Mouse (Mus musculus) midbrain, embryonic 13.5 days (tissue): ENCODE results near the gene Trio. TPM values are rescaled to one million over a fixed set of nuclear protein-coding genes. Genes with fewer than 3 reads are reported as not detected.
A peak's percentile ranks its signal among the peaks of the same experiment; 100 is the strongest.

Experiments used
- ATAC-seq: fragments of 200-750 bp; cut with Nextera tagmentation; 2 replicates; pipeline ENCODE4 v1.8.0; 2017; ENCODE audit warnings: mild to moderate bottlenecking, moderate TSS enrichment, moderate library complexity
- H3K27ac ChIP-seq: fragments of 300-500 bp; sonication (generic); 2 replicates; pipeline ENCODE4 v1.5.1; 2015; ENCODE audit warnings: inconsistent platforms, mild to moderate bottlenecking, moderate library complexity
- H3K27me3 ChIP-seq: fragments of 300-500 bp; sonication (generic); 2 replicates; pipeline ENCODE4 v1.6.1; 2015; ENCODE audit warnings: mild to moderate bottlenecking, inconsistent platforms
- H3K36me3 ChIP-seq: fragments of 300-500 bp; sonication (generic); 2 replicates; pipeline ENCODE4 v1.6.1; 2015; ENCODE audit warnings: mild to moderate bottlenecking, inconsistent platforms
- H3K4me1 ChIP-seq: fragments of 300-500 bp; sonication (generic); replicated peaks from 2 replicates; pipeline ENCODE4 v1.6.1; 2015; ENCODE audit warnings: inconsistent platforms
- H3K4me2 ChIP-seq: fragments of 300-500 bp; sonication (generic); replicated peaks from 2 replicates; pipeline ENCODE4 v1.6.1; 2015; ENCODE audit warnings: moderate library complexity, mild to moderate bottlenecking, inconsistent platforms
- H3K4me3 ChIP-seq: fragments of 300-500 bp; sonication (generic); replicated peaks from 2 replicates; pipeline ENCODE4 v1.5.1; 2015; ENCODE audit warnings: mild to moderate bottlenecking, inconsistent platforms
- H3K9ac ChIP-seq: fragments of 300-500 bp; sonication (generic); replicated peaks from 2 replicates; pipeline ENCODE4 v1.6.1; 2015; ENCODE audit warnings: mild to moderate bottlenecking, inconsistent platforms
- H3K9me3 ChIP-seq: fragments of 300-500 bp; sonication (generic); 2 replicates; pipeline ENCODE4 v1.6.1; 2016; ENCODE audit warnings: mild to moderate bottlenecking, inconsistent platforms
- WGBS: fragments of 180-500 bp; shearing (Covaris S2); methylation state at CpG from one replicate; pipeline ENCODE4 v1.1.7; 2015; 5-methylcytosine and 5-hydroxymethylcytosine counted together
- polyA plus RNA-seq: library from polyadenylated mRNA; unstranded; fragments of >200 nt; fragmentation: Nextera tagmentation; extraction: Ambion mirVana; gene quantifications from 2 replicates; pipeline ENCODE4 v1.2.1, GENCODE M21; 2015

The Trio gene
- polyA plus RNA-seq, 1 experiment from 2014 or later = 37.9 TPM

- Histone ChIP-seq H3K4me2 (no peak overlapping the region), H3K4me1 (peaks cover 7% of the 10 kb centered on the region; the same call in 1 of the 2 replicates), H3K36me3 (peaks cover 58% of the 10 kb centered on the region), H3K27me3 (no peaks in the 10 kb centered on the region), H3K9me3 (no peaks in the 10 kb centered on the region), H3K4me3 (no peak overlapping the region), H3K27ac (no peak overlapping the region), H3K9ac (no peak overlapping the region)
- no peak for ATAC-seq
- 96% methylated on average over 4 of the region's 4 CpGs for WGBS
Measured at GRCm38 (mm10) chr15:27869001-27869400, 156.6 kb downstream of the Trio start.

GRCm38 (mm10) chr15:27867831-27868230, 157.8 kb downstream of the Trio start:
- peaks cover 49% of the 10 kb centered on the region for H3K36me3 ChIP-seq

GRCm38 (mm10) chr15:27866471-27866870, 159.2 kb downstream of the Trio start:
- no peak for ATAC-seq
- Histone ChIP-seq H3K9ac (0 out of 2 replicates have a peak overlapping the region, but pooled peaks have one; percentile 4), H3K4me1 (peaks cover 7% of the 10 kb centered on the region; the same call in 1 of the 2 replicates), H3K4me2 (no peak overlapping the region), H3K27me3 (no peaks in the 10 kb centered on the region), H3K9me3 (no peaks in the 10 kb centered on the region), H3K4me3 (no peak overlapping the region), H3K36me3 (peaks cover 39% of the 10 kb centered on the region), H3K27ac (peak overlapping the region; percentile 48; the same call in 1 of the 2 replicates)
- 77% methylated on average over 4 of the region's 4 CpGs for WGBS

More at GRCm38 (mm10) chr15:27867831-27868230, 157.8 kb downstream of the Trio start:
- no peak overlapping the region for H3K9ac ChIP-seq
- ATAC-seq = no peak
- H3K4me1 ChIP-seq = peaks cover 7% of the 10 kb centered on the region; the same call in 1 of the 2 replicates
- no peaks in the 10 kb centered on the region for H3K9me3 ChIP-seq
- 97% methylated on average over 7 of the region's 7 CpGs for WGBS
- H3K4me2 ChIP-seq = no peak overlapping the region
- H3K4me3 ChIP-seq = no peak overlapping the region
- no peaks in the 10 kb centered on the region for H3K27me3 ChIP-seq
- H3K27ac ChIP-seq = no peak overlapping the region

DNA sequence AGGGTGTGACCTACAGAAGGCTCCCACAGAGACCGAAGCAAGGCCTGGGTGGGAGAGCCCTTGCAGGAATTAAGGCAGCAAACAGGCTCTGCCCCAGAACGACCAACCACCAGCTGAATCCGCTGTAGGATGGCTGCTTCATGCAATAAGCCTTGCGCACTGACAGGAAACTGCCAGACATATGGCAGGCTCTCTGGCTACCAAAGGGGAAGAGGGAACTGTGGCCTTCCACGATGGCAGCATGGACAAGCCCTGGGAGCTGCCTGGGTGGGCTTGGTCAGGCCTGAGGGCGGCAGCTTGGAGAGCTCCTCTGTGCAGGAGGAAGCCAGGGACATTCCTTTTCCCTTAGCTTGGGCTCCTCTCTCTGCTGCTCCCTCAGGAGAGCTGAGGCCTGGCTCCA, 159.6 kb downstream of the Trio start:
- H3K9ac ChIP-seq = 0 out of 2 replicates have a peak overlapping the region, but pooled peaks have one; percentile 4
- H3K27ac ChIP-seq = peak overlapping the region; percentile 48; the same call in 1 of the 2 replicates
- no peak overlapping the region for H3K4me3 ChIP-seq
- H3K36me3 ChIP-seq = peaks cover 36% of the 10 kb centered on the region
- H3K9me3 ChIP-seq = no peaks in the 10 kb centered on the region
- peaks cover 7% of the 10 kb centered on the region; the same call in 1 of the 2 replicates for H3K4me1 ChIP-seq
- no peak for ATAC-seq
- no peak overlapping the region for H3K4me2 ChIP-seq
- WGBS = 88% methylated on average over 6 of the region's 6 CpGs
- no peaks in the 10 kb centered on the region for H3K27me3 ChIP-seq

- WGBS = 92% methylated on average over 6 of the region's 6 CpGs
- Histone ChIP-seq H3K4me1 (peaks cover 7% of the 10 kb centered on the region; the same call in 1 of the 2 replicates), H3K27ac (no peak overlapping the region), H3K9me3 (no peaks in the 10 kb centered on the region), H3K36me3 (peaks cover 33% of the 10 kb centered on the region), H3K4me3 (no peak overlapping the region), H3K27me3 (no peaks in the 10 kb centered on the region), H3K9ac (no peak overlapping the region), H3K4me2 (no peak overlapping the region)
- no peak for ATAC-seq
Measured at GRCm38 (mm10) chr15:27864397-27864796, 161.3 kb downstream of the Trio start.

DNA sequence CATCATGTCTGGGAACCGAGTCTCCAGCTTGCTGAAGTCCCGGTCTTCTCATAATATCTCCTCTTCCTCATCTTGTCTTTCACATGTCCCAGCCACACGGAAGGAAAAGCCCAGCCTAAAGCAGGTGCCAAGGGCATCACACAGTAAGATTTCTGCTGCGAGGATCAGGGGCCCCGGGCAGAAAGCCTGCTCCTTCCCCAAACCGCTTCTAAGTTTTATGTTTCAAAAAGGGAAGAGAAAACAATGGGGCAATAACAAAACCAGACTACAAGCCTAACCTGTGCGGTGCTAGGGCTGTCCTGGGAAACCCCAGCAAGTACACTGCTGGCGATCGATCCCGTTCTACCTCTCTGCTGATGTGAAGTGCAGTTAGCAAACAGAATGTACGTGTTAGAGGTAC, 162.7 kb downstream of the Trio start:
- Histone ChIP-seq H3K4me2 (no peak overlapping the region), H3K27me3 (no peaks in the 10 kb centered on the region), H3K27ac (no peak overlapping the region), H3K36me3 (peaks cover 26% of the 10 kb centered on the region; the same call in 1 of the 2 replicates), H3K9me3 (no peaks in the 10 kb centered on the region), H3K9ac (no peak overlapping the region), H3K4me1 (peaks cover 7% of the 10 kb centered on the region; the same call in 1 of the 2 replicates), H3K4me3 (no peak overlapping the region)
- no peak for ATAC-seq
- WGBS = 92% methylated on average over 11 of the region's 11 CpGs

GRCm38 (mm10) chr15:27860439-27860838, 165.2 kb downstream of the Trio start:
- Histone ChIP-seq H3K4me1 (no peaks in the 10 kb centered on the region), H3K9ac (no peak overlapping the region), H3K9me3 (no peaks in the 10 kb centered on the region), H3K27ac (no peak overlapping the region), H3K4me3 (no peak overlapping the region), H3K36me3 (peaks cover 31% of the 10 kb centered on the region), H3K27me3 (no peaks in the 10 kb centered on the region), H3K4me2 (no peak overlapping the region)
- 91% methylated on average over 14 of the region's 14 CpGs for WGBS
- no peak for ATAC-seq

DNA sequence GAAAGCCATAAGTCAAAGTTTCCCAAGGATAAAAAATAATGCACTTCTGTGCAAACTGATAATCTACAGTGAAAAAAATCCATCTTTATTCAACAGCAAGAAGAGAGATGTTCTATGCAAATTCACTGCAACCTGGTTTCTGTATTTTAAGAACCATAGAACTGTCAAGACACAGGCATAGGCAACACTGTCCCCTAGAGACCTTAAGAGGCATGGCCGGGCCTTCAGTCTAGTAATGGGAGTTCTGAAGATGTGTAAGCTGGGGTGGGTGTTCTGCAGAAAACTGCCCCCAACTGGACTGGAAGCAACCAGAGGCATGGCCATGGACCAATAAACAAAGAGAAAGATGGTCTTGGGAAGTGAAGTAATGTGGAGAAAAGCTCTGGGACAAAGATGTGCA, 166.1 kb downstream of the Trio start:
- Histone ChIP-seq H3K9me3 (no peaks in the 10 kb centered on the region), H3K9ac (no peak overlapping the region), H3K27me3 (no peaks in the 10 kb centered on the region), H3K4me3 (no peak overlapping the region), H3K27ac (no peak overlapping the region), H3K4me2 (no peak overlapping the region), H3K36me3 (peaks cover 32% of the 10 kb centered on the region), H3K4me1 (no peaks in the 10 kb centered on the region)
- ATAC-seq = no peak
- 90% methylated on average over 1 of the region's 1 CpGs for WGBS

- no peaks in the 10 kb centered on the region for H3K27me3 ChIP-seq
- H3K27ac ChIP-seq = no peak overlapping the region
- no peak overlapping the region for H3K4me2 ChIP-seq
- H3K9ac ChIP-seq = no peak overlapping the region
- H3K36me3 ChIP-seq = peaks cover 33% of the 10 kb centered on the region
- WGBS = 83% methylated on average over 6 of the region's 6 CpGs
- H3K4me1 ChIP-seq = no peaks in the 10 kb centered on the region
- H3K4me3 ChIP-seq = no peak overlapping the region
- no peak for ATAC-seq
- H3K9me3 ChIP-seq = no peaks in the 10 kb centered on the region
Measured at GRCm38 (mm10) chr15:27859115-27859514, 166.5 kb downstream of the Trio start.

GRCm38 (mm10) chr15:27858179-27858819, 167.3 kb downstream of the Trio start:
- no peak overlapping the region for H3K9ac ChIP-seq
- 90% methylated on average over 7 of the region's 7 CpGs for WGBS
- no peak for ATAC-seq
- no peak overlapping the region for H3K4me2 ChIP-seq
- peaks cover 41% of the 10 kb centered on the region for H3K36me3 ChIP-seq
- no peaks in the 10 kb centered on the region for H3K9me3 ChIP-seq
- H3K27ac ChIP-seq = no peak overlapping the region
- no peaks in the 10 kb centered on the region for H3K4me1 ChIP-seq
- no peak overlapping the region for H3K4me3 ChIP-seq
- no peaks in the 10 kb centered on the region for H3K27me3 ChIP-seq

- H3K4me3 ChIP-seq = no peak overlapping the region
- H3K36me3 ChIP-seq = peaks cover 45% of the 10 kb centered on the region
- no peak overlapping the region for H3K27ac ChIP-seq
- 89% methylated on average over 7 of the region's 7 CpGs for WGBS
- no peak for ATAC-seq
- no peaks in the 10 kb centered on the region for H3K9me3 ChIP-seq
- H3K27me3 ChIP-seq = no peaks in the 10 kb centered on the region
- H3K4me1 ChIP-seq = no peaks in the 10 kb centered on the region
- H3K9ac ChIP-seq = no peak overlapping the region
- no peak overlapping the region for H3K4me2 ChIP-seq
Measured at GRCm38 (mm10) chr15:27857242-27857641, 168.4 kb downstream of the Trio start.

DNA sequence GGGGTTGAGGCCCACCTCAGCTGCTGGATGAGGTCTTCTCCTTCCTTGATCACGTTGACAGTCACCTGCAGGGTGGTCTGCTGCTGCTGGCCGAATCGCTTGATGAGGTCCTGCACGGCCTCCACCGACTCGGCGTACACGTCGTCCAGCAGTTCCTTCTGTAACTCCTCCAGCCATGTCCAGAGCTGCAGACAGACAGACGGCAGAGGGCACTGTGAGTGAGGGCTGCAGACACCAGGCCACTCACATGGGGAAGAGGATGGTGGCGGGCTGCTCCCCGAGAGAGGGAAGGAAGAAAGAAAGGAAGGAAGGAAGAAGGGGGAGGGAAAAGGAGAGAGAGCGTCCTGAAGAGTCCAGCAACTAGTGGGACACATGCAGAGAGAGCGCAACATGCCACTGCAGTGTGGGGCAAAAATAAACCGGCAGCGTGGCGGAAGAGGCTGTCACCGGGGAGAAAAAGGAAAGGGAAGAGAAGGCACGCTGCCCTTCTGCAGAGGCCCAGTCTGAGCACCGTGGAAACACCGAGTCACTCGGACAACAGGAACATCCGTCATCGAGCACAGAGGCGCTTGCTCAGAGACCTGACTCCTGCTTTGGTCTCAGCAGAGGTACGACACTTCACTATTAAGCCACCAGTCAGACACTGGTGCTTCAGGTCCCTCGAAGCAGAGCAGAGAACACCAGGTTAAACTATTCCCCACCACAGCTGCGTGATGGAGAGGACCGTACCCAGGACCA, 169.4 kb downstream of the Trio start:
- no peak overlapping the region for H3K4me2 ChIP-seq
- H3K4me3 ChIP-seq = no peak overlapping the region
- ATAC-seq = no peak
- H3K9ac ChIP-seq = no peak overlapping the region
- no peaks in the 10 kb centered on the region for H3K27me3 ChIP-seq
- H3K27ac ChIP-seq = peak overlapping the region; percentile 31; the same call in 1 of the 2 replicates
- peaks cover 53% of the 10 kb centered on the region for H3K36me3 ChIP-seq
- no peaks in the 10 kb centered on the region for H3K9me3 ChIP-seq
- WGBS = 67% methylated on average over 29 of the region's 29 CpGs
- H3K4me1 ChIP-seq = no peaks in the 10 kb centered on the region
